Mouse (Mus musculus): ENCODE results near the gene Mettl24.
"Not testable (repeated sequence)": the region's sequence is repeated elsewhere in the genome, so short reads cannot be mapped to it uniquely, and the experiment has no call there.

Mettl24 gene

DNA sequence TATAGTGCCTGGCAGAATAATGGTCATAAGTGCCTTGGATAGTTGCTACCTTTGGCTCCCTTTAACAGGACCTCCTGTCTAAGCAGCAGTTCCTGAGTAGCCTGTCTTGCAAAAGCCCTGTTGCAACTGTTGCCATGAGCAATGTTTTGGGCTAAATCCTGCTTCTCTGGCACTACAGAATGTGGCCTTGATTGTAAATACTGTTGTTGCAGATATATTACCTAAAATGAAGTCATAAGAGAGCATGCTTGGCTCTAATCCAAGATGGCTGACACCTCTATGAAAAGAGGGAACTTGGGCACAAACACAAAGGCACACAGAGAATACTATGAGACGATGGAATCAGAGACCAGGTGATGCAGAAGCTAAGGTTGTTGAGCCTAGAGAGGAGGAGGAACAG lies 122.1 kb downstream of the Mettl24 start:
- in situ Hi-C loops (cut with MboI, MseI): no loop called here

DNA sequence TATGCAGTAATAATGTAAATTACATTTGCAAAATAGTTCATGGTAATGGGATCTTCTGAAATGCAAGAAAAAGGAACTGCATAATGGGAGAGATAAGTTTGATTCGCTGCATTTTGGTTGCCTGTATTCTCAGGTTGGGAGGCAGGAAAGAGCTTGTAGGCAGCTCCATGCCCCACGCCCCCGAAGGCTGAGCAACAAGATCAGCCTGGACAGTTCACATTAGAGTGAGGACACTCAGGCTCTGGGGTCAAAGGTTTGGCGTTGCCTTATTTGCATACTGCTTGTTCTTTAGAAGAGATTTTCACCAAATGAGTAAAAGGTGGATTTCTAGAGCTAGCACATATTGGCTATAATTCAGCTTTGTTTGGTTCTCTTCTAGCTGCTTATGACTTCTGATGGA lies 123.1 kb downstream of the Mettl24 start:
- in situ Hi-C loops (cut with MboI, MseI): no loop called here

DNA sequence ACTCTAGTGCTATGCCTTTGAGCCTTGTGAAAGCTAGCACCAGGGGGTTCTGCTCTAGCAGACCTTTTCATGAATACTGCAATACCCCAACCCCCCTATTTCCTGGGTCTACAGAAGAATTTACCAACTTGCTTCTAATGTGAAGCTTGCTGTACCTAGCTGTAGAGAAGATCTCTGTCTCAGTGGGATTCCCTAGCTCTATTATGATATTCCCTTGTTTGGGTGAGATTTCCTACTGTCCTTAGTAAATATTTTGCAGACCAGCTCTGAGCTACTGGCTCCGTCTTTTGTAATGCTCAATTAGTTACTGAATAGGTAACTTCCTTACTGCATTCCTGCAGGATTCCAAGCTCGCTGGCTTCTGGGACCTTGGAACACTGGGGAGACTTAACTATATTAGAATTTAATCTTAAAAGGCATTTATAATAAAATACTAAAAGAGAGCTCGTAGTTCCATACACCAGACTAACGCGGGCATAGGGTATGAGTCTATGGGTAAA lies 126.4 kb downstream of the Mettl24 start:
- in situ Hi-C loops (cut with MboI, MseI): not testable (repeated sequence)

DNA sequence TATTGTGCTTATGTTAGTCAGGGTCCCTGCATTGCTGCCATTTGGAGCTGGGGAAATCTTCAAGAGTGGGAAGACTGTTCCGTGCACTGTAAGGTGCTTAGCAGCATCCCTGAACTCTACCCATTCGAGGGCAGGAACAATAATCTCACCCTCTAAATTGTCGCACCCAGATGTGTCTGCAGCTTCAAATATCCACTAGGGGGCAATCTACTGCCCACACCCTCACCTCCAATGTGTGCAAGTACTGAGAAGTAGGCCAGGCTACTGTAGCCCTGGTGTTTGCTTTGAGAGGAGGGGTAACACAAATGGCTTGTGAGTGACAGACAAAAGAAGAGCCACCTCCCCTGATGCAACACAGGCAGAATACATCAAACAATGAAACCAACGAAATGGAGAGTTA lies 130.5 kb downstream of the Mettl24 start:
- in situ Hi-C loops (cut with MboI, MseI): no loop called here

DNA sequence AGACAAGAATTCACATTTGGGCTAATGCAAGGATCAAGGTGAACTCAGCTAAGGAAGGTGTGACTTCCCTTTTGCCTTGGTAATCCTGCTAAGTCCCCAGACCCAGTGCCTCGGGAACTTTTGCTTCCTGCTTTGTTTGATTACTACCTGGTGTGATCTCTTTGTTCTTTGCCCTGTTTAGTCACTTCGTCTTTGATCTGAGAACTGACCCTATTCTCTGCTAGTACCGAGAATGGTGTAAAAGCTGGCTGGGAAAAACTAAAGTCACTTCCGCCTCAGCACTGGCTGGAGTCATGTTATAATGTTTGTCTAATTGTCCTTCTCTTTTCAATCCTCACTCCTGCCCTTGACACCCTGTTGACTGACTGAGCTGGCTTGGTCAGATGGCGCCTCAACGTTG lies 133.4 kb downstream of the Mettl24 start:
- in situ Hi-C loops (cut with MboI, MseI): no loop called here

DNA sequence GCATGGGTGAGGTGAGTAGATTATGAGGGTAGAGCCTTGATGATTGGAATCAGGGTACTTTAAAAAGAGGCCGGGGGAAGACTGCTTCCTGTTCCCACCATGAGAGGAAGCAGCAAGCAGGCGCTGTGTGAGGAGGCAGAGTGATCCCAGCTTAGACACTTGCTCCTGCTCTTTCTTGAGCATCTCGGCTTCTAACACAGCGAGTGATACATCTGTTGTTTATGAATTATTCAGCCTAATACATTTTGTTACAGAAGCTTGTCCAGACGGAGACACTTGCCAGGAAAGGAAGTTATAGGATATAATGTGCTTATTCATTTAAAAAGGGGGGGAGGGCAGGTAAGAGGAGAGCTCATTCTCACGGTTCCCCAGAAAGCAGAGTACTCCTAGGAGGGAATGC lies 142.9 kb downstream of the Mettl24 start:
- in situ Hi-C loops (cut with MboI, MseI): no loop called here

DNA sequence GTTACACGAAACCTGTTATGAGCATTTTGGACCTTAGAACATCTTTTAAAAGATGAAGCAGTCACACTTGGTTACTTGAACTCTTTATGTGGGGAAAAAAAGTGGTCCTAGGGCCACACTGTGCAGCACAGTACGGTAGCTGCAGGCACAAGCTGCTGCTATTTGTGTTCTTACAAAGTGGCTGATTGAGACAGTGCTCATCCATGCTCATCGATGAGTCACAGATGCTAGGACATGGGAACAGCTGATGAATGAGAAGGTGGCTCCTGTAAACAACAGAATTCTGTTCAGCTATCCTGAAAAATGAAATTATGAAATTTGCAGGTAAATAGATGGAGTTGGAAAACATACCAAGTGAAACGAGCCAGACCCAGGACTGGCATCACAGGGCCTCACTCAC lies 144.6 kb downstream of the Mettl24 start:
- in situ Hi-C loops (cut with MboI, MseI): no loop called here

DNA sequence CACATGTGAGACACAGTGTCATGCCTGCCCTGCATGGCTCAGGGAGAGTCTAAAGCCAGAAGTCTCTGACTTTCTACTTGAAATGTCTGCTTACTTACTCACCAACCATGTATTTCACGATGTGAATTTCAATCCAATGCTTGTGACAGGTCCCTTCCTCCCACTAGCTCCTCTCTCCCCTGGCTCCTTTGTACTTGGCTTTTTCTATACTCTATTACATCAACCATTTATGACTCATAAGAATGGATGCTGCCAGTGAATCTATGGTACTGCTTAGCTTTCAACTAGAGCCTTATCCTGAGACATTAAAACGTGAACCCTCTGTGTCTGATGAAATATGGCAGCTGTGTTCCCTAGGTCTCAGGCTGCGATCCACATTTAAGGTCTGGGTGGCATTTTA lies 147.2 kb downstream of the Mettl24 start:
- in situ Hi-C loops (cut with MboI, MseI): no loop called here

DNA sequence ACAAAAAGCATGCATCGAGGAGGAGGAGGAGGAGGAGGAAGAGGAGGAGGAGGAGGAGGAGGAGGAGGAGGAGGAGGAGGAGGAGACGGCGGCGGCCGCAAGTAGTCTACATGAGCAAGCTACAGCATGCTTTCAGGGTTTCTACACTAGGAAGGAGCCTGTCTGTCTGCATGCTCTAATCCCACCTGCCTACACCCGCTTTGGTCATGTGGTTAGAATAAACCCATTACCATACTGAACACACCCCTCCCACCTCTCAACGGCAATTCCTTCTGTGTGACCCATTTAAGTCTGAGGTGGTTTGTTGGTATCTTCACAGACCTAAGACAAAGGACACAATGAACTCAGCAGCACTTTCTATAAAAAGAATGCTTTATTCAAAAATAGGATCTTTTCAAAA lies 148.2 kb downstream of the Mettl24 start:
- in situ Hi-C loops (cut with MboI, MseI): no loop called here

DNA sequence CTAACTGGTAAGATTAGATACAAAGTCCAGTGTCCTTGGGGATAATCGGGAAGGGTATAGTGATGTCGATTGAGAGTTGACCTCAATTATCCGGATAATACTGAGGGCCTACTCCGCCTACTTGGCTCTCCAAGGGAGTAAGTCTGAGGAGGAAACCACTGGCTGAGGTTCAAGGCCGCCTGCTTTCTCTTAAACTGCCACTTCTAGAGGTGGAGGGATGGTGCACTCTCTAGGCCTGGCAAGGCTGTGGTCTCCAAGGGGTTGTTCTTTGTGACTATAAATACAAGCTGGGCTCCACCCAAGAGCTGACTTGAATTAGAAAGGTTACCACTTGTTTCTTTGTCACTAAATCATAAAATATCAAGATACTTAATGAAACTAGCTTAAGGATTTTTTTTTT lies 157.0 kb downstream of the Mettl24 start:
- in situ Hi-C loops (cut with MboI, MseI): no loop called here

DNA sequence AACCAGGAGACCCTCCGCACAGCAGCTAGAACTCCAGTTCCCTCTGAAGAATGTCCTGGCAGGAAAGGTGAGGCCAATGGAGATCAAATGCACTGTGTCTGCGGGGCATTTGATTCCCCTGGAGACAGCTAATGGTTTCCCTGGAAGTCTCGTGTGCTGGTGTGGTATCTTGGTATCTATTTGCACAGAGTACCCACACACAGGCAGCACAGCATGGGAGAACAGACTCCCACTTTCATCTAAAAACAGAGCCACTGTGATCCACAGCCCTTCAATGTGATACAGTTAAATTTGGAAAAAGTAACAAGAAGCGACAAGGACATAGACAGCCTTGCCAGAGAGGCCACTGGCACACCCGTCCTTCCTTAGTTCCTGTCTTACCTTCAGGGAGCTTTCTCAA lies 160.8 kb downstream of the Mettl24 start:
- in situ Hi-C loops (cut with MboI, MseI): no loop called here

DNA sequence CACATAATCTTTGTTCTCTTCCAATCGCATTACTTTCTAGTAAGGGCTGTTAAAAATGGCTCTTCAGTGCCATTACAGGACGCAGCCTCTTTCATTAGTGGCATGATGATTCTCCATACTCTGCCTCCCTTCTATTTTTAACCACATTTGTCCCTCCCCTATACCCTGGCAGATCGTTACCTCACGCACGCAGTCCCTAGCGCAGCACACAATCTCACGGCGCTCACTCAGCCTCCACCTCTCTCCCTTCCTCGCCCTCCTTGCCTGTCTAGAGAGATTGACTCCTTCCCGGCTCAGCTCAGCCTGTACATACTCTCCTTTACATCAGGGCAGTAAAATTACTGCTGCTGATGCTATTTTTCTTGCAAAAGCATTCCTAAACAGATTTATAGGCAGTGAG lies 161.5 kb downstream of the Mettl24 start:
- in situ Hi-C loops (cut with MboI, MseI): no loop called here

DNA sequence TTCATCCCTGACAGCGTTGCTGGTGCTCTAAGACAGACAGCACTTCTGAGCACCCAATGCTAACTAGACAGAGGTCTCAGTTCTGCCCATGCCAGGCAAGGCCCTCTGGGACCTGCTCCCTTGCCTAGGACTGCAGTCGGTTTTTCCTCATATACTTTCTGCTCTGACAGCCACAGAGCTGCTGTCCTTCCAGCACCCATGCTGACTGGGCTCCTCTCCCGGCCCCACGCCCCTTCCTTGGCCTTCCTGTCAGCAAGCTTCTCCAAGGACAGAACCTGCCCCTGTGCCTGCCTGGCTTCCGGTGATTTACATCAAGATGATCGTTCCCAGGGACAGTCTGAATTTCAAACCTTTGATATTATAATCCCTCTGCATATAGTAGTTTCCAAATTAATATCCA lies 162.5 kb downstream of the Mettl24 start:
- in situ Hi-C loops (cut with MboI, MseI): no loop called here

DNA sequence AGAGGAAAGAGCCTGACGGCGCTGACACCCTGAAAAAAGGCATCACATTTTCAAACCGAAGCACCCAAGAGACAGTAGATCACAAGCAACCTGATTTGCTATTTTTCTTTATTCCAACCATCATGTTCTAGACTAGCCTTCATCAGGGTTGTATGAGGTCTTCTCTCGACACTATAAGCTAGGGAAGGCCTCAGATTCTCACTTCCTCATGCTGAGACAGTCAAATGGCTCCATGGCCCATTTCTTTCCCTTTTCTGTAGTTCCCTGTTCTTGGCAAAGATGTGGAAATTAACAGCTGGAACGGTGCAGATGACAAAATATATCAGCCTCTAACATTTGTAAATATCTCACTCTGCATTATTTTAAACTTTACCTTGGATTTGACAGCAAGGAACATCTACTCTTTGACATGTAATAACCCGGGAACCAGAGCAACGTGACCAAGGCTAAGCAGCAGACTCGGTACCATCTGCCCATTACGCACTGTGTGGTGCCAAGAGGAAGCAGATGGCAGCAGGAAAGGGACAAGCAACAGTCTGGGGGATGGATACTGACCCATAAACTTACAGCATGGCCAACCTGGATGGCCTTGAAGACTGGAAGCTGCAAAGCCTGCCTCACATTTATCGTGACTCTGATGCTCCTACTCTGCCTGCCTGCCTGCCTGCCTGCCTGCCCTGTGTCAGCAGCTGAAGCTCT lies 164.2 kb downstream of the Mettl24 start:
- in situ Hi-C loops (cut with MboI, MseI): no loop called here

DNA sequence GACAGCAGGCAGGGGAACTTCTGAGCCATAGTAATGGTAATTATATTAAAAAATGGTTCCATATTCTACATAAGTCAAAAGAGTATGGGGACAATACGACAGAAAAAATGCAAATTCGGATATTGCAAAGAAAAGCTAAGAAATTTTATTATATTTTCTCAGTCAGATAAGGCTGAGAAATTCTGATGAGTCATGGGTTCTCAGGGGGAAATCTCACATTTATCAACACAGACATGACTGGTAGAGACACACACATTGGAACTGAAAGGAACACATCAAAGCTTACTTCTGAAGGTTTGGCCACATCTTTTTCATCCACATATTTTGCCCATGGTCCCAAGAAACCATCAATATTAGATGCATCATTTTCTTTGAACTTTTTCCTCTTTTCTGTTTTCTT lies 167.6 kb downstream of the Mettl24 start:
- in situ Hi-C loops (cut with MboI, MseI): no loop called here

DNA sequence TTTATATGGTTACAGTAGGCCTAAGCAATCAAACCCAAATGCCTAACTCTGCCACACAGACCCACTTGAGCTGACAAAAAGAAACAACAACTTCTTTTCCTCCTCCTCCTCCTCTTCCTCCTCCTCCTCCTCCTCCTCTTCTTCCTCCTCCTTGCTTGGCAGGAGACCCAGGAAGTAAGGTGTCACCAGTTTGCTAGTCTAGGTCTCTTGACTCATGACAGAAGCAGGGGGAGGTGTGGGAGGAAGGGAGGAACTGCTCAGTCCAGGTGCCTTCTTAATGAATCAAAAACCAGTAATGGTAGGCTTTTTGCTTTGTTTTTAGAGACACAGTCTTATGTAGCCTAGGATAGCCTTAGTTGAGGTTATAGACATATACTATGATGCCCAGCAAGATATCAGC lies 168.1 kb downstream of the Mettl24 start:
- in situ Hi-C loops (cut with MboI, MseI): no loop called here

DNA sequence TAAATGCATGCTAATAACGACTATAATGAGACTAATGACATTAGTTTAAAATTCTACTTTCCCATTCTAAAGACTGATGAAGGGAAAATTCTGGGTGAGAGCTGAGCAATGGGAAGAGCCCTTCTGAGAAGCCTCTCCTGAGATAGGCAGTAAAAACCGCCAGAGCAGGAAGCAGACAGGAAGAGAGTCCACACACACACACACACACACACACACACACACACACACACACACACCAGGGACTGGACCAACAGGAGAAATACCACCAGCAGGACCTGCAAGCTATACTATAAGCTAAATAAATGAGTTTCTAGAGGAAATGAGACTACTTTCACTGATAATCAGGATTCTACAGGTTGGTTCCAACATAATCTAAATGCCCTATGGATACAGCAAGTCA lies 172.5 kb downstream of the Mettl24 start:
- in situ Hi-C loops (cut with MboI, MseI): no loop called here

DNA sequence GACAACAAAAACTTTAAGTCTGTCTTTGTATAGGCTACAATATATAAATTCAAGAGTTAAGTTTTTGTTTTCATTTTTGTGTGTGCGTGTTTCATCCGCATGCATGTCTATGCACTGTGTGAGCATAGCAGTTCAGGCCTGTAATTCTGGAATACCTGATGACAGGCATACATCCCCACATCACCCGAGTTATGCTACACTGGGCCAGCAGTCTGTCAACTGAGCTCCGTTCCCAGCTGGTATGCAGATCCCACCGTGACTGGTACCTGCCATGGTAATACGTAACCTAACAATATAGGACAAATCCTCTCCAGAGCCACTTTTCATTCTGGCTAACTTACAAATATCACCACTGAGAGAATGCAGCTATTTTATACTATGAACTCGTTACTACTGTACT lies 173.6 kb downstream of the Mettl24 start:
- in situ Hi-C loops (cut with MboI, MseI): no loop called here

DNA sequence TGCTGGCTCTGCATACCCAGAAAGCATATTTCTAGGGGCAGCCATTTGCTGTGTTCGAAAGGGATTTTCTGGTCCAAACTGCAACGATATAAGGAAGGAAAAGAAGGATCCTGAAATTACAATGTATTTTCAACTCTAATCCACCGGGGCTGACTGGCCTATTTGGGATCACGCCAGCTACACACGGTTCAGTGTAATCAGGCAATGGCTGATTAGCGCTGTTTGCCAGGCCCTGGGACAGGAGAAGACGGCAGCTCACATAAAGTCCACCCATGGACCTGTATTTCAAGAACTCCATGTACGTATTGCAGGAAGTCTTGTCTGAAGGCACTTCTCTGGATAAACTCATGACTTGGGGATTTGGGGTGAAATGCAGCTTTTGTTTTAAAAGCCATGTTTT lies 174.5 kb downstream of the Mettl24 start:
- in situ Hi-C loops (cut with MboI, MseI): no loop called here

Data from T-helper 1 cell (primary cell).